Mouse (Mus musculus): Measurements from ENCODE around the gene Hspg2. TPM values are rescaled to one million over a fixed set of nuclear protein-coding genes. Genes with fewer than 3 reads are reported as not detected.

The Hspg2 gene
- total and polyA plus RNA-seq, 3 experiments = 1.3 to 14.0 (median 5.5) TPM

GRCm38 (mm10) chr4:137495501-137496100, 27.0 kb downstream of the Hspg2 start:
- peak overlapping the region; percentile 1; the same call in 1 of the 2 replicates for H3K27ac ChIP-seq (ENCODE audit: insufficient read depth, low read depth)
- H3K4me3 ChIP-seq (replicated peaks in 1 of 3; ENCODE audit: low read depth in 2 of 3, low read length in 2 of 3, poor library complexity in 1 of 3) = no peak overlapping the region
- H3K4me2 ChIP-seq (ENCODE audit: insufficient read depth, low read depth, poor library complexity, severe bottlenecking) = no peak overlapping the region
- dilution Hi-C loops (cut with MboI; ENCODE audit: extremely low pct_ligation_motif_present, extremely low pct_unique_long_range_greater_than_20kb, low sequenced_read_pairs) = no loop called here
- no peaks in the 10 kb centered on the region for H3K36me3 ChIP-seq (replicated peaks in 1 of 2; ENCODE audit: control insufficient read depth in 1 of 2, insufficient read depth in 1 of 2, low read length in 1 of 2)
- H3K4me1 ChIP-seq (ENCODE audit: control insufficient read depth in 1 of 2, insufficient read depth in 2 of 2) = peaks cover 43 to 88% of the 10 kb centered on the region in 2 experiments
- no peak overlapping the region for H3K9ac ChIP-seq (ENCODE audit: insufficient read depth, low read depth)
- H3K9me3 ChIP-seq (replicated peaks; ENCODE audit: low read length) = no peaks in the 10 kb centered on the region
- no peaks in the 10 kb centered on the region for H3K79me2 ChIP-seq (replicated peaks; ENCODE audit: control insufficient read depth, extremely low read depth, insufficient read depth, poor library complexity, severe bottlenecking)
- peak; percentile 58 for DNase-seq (ENCODE audit: extremely low read depth)
- TF ChIP-seq POLR2A (IDR thresholded peaks at IDR 0.05; ENCODE audit: low read depth, low read length) (no peak), GABPA (IDR thresholded peaks at IDR 0.05; ENCODE audit: insufficient replicate concordance, low read depth, low read length) (no peak), KAT2A (IDR thresholded peaks at IDR 0.05; ENCODE audit: insufficient replicate concordance, low read length) (no peak), ZMIZ1 (IDR thresholded peaks at IDR 0.05; ENCODE audit: low read depth, low read length) (no peak), ELF1 (IDR thresholded peaks at IDR 0.05; ENCODE audit: low read depth, low read length) (no peak), USF1 (IDR thresholded peaks at IDR 0.05; ENCODE audit: low read depth, low read length) (no peak), JUN (IDR thresholded peaks at IDR 0.05; ENCODE audit: insufficient read depth, low read depth, low read length) (no peak), IRF4 (IDR thresholded peaks at IDR 0.05; ENCODE audit: low read depth, low read length) (peak; percentile 74), MEF2A (IDR thresholded peaks at IDR 0.05; ENCODE audit: borderline replicate concordance, low read depth, low read length) (no peak), EP300 (IDR thresholded peaks at IDR 0.05; ENCODE audit: low read length) (peak; percentile 52; the same call in 1 of the 2 replicates), ZNF384 (IDR thresholded peaks at IDR 0.05; ENCODE audit: low read depth, low read length) (no peak), SIN3A (IDR thresholded peaks at IDR 0.05; ENCODE audit: low read length) (no peak), MYC (IDR thresholded peaks at IDR 0.05; ENCODE audit: low read depth, low read length) (no peak), USF2 (conservative IDR thresholded peaks at IDR 0.05; ENCODE audit: low read depth, low read length) (no peak), HCFC1 (IDR thresholded peaks at IDR 0.05; ENCODE audit: low read depth, low read length) (no peak)
- H3K27me3 ChIP-seq (replicated peaks) = no peaks in the 10 kb centered on the region
- in situ Hi-C loops (cut with MboI; ENCODE audit: low pct_ligation_motif_present, low pct_unique_long_range_greater_than_20kb, low sequenced_read_pairs) = no loop called here

GRCm38 (mm10) chr4:137497367-137497766, 28.8 kb downstream of the Hspg2 start:
- Histone ChIP-seq H3K79me2 (replicated peaks; ENCODE audit: control insufficient read depth, extremely low read depth, insufficient read depth, poor library complexity, severe bottlenecking) (no peaks in the 10 kb centered on the region), H3K4me1 (ENCODE audit: control insufficient read depth in 1 of 2, insufficient read depth in 2 of 2) (peaks cover 53 to 100% of the 10 kb centered on the region in 2 experiments), H3K4me2 (ENCODE audit: insufficient read depth, low read depth, poor library complexity, severe bottlenecking) (no peak overlapping the region), H3K27me3 (replicated peaks) (no peaks in the 10 kb centered on the region), H3K4me3 (replicated peaks in 1 of 3; ENCODE audit: low read depth in 2 of 3, low read length in 2 of 3, poor library complexity in 1 of 3) (no peak overlapping the region), H3K9me3 (replicated peaks; ENCODE audit: low read length) (no peaks in the 10 kb centered on the region), H3K9ac (ENCODE audit: insufficient read depth, low read depth) (no peak overlapping the region), H3K36me3 (replicated peaks in 1 of 2; ENCODE audit: control insufficient read depth in 1 of 2, insufficient read depth in 1 of 2, low read length in 1 of 2) (no peaks in the 10 kb centered on the region), H3K27ac (ENCODE audit: insufficient read depth, low read depth) (no peak overlapping the region)
- in situ Hi-C loops (cut with MboI; ENCODE audit: low pct_ligation_motif_present, low pct_unique_long_range_greater_than_20kb, low sequenced_read_pairs) (no loop called here), dilution Hi-C loops (cut with MboI; ENCODE audit: extremely low pct_ligation_motif_present, extremely low pct_unique_long_range_greater_than_20kb, low sequenced_read_pairs) (no loop called here)
- no peak for DNase-seq (ENCODE audit: extremely low read depth)
- no peak for TF ChIP-seq JUND (conservative IDR thresholded peaks at IDR 0.05; ENCODE audit: low read depth, low read length)
- no peak for TF ChIP-seq IRF4 (IDR thresholded peaks at IDR 0.05; ENCODE audit: low read depth, low read length)
- no peak for TF ChIP-seq ETS1 (conservative IDR thresholded peaks at IDR 0.05; ENCODE audit: low read depth, low read length)
- TF ChIP-seq MAFK (IDR thresholded peaks at IDR 0.05; ENCODE audit: insufficient replicate concordance, low read length) = no peak
- TF ChIP-seq GABPA (IDR thresholded peaks at IDR 0.05; ENCODE audit: insufficient replicate concordance, low read depth, low read length) = no peak
- TF ChIP-seq POLR2A (IDR thresholded peaks at IDR 0.05; ENCODE audit: low read depth, low read length) = no peak
- TF ChIP-seq TBP (conservative IDR thresholded peaks at IDR 0.05; ENCODE audit: low read depth, low read length) = no peak
- no peak for TF ChIP-seq SMC3 (IDR thresholded peaks at IDR 0.05; ENCODE audit: low read depth, low read length)
- no peak for TF ChIP-seq ZNF384 (IDR thresholded peaks at IDR 0.05; ENCODE audit: low read depth, low read length)

All from CH12.LX (cell line).